Mouse (Mus musculus) urinary bladder, adult 18-20 months (tissue): Measurements from ENCODE around the gene Akap7.

Source experiments
- DNase-seq, 2 experiments: peaks; one replicate each; pipeline ENCODE4 v3.0.0; 2022; ENCODE audit warnings: low spot score in 2 of 2, mixed read lengths in 2 of 2

The Akap7 gene

GRCm38 (mm10) chr10:25133581-25133980, 174.1 kb downstream of the Akap7 start:
- DNase-seq: no peak

- DNase-seq: peak in 1 of 2 experiments; percentile 21
Observed at GRCm38 (mm10) chr10:25128455-25128863, 179.2 kb downstream of the Akap7 start.

- DNase-seq: no peak
Observed at GRCm38 (mm10) chr10:25126035-25126434, 181.6 kb downstream of the Akap7 start.

- no peak for DNase-seq
Observed at GRCm38 (mm10) chr10:25120871-25121554, 186.7 kb downstream of the Akap7 start.
